Mouse (Mus musculus): ENCODE results near the gene Cdr2l.
"Not testable (repeated sequence)": the region's sequence is repeated elsewhere in the genome, so short reads cannot be mapped to it uniquely, and the experiment has no call there.

The Cdr2l gene

DNA sequence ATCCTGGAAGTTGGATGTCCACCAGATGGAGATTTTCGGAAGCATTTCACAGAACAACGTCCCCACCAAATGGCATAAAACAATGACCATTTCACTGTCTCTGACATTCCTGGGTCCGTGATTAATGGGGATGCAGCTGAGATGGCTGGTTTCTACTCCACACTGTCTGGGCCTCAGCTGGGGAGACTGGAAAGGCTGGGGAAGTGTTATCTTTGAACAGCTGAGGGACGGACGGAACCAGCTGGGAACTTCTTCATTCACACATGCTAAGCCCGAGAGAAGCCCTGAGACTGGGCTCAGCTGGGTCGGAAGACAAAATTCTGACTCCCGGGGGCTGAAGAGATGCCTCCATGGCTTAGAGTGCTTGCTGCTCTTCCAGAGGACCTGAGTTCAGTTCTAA lies 10.4 kb upstream of the Cdr2l start:
- no peak for DNase-seq (ENCODE audit: low spot score in 2 of 2)

GRCm38 (mm10) chr11:115372015-115372414 lies 9.7 kb upstream of the Cdr2l start:
- DNase-seq (ENCODE audit: low spot score in 2 of 2) = no peak

GRCm38 (mm10) chr11:115372737-115373136 lies 9.0 kb upstream of the Cdr2l start:
- no peak for DNase-seq (ENCODE audit: low spot score in 2 of 2)

- peak; percentile 51 to 79 for DNase-seq (ENCODE audit: low spot score in 2 of 2)
Measured at GRCm38 (mm10) chr11:115373805-115374694, 7.7 kb upstream of the Cdr2l start.

- DNase-seq (ENCODE audit: low spot score in 2 of 2) = no peak
Measured at GRCm38 (mm10) chr11:115374695-115375425, 6.9 kb upstream of the Cdr2l start.

DNA sequence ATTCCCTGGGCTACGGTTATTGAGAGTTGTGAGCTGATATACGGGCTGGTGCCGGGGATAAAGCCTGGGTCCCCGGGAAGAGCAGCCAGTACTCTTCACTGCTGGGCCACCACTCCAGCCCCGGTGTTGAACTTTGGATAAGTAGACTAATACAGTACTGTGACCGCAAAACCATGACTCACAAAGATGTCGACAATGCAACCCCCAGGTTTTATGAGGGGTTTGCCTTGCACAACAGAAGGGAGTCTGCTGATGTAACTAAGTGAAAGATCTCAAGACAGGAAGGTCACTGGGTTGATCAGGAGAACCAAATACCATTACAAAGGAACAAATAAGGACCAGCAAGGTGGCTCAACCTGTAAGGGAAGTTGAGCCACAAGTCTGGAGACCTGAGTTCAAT lies 5.0 kb upstream of the Cdr2l start:
- DNase-seq (ENCODE audit: low spot score in 2 of 2) = no peak

DNA sequence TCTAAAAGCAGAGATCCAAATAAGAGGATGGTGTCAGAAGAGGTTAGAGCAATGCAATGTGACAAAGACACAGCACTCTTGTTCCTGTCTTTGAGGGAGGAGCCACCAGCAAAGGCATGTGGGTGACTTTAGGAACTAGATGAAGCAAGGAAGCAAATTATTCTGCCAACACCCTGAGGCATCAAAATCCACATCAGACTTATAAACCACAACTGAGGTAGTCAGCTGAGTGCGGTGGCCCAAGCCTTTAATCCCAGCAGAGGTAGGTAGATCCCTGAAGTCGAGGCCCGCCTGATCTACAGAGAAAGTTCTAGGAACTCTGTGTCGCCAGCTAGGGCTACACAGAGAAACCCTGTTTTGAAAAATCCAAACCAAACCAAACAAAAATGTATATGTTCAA lies 4.5 kb upstream of the Cdr2l start:
- no peak for DNase-seq (ENCODE audit: low spot score in 2 of 2)

GRCm38 (mm10) chr11:115377854-115378253 lies 3.9 kb upstream of the Cdr2l start:
- no peak for DNase-seq (ENCODE audit: low spot score in 2 of 2)

- no peak for DNase-seq (ENCODE audit: low spot score in 2 of 2)
Measured at GRCm38 (mm10) chr11:115381276-115381675, 440 bp upstream of the Cdr2l start.

- DNase-seq (ENCODE audit: low spot score in 2 of 2) = no peak
Measured at GRCm38 (mm10) chr11:115382891-115383290, 1.2 kb downstream of the Cdr2l start.

DNA sequence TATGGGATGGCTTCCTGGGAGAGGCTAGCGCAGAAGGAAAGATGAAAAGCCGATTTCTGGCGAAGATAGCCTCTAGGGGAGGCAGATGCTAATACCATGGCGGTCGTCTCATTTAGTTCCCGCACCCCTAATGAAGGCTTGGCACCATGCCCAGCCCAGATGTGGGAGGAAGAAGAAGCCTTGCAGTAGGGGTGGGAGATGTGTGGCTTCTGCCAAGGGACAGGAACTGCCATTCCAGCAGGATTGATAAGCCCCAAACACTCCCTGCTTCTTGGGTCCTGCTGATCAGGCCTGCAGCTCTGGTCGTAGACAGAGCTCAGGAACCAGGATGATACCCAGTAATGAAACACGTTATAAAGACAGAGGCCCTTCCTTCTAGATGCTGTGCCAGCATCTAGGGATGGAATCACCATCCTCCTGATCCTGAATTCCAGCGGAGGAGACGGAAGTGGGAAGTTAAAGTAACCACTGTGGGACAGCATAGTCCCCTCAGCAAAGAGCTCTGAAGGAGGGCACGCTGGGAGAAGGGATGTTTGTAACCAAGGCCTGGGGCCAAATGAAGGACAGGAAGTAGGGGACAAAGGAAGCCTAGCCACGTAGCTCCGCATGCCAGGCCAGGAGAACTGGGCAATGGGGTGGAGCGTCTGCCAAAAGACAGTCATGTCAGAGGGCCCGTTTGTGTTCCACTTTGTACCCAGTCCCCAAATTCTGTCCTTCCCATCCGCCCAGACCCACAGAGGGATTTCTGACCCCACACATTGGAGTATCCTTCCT lies 2.2 kb downstream of the Cdr2l start:
- DNase-seq (ENCODE audit: low spot score in 2 of 2) = peak in 1 of 2 experiments; percentile 42

- no peak for DNase-seq (ENCODE audit: low spot score in 2 of 2)
Measured at GRCm38 (mm10) chr11:115384587-115384986, 2.9 kb downstream of the Cdr2l start.

GRCm38 (mm10) chr11:115386859-115387258 lies 5.1 kb downstream of the Cdr2l start:
- not testable (repeated sequence) for DNase-seq (ENCODE audit: low spot score in 2 of 2)

DNA sequence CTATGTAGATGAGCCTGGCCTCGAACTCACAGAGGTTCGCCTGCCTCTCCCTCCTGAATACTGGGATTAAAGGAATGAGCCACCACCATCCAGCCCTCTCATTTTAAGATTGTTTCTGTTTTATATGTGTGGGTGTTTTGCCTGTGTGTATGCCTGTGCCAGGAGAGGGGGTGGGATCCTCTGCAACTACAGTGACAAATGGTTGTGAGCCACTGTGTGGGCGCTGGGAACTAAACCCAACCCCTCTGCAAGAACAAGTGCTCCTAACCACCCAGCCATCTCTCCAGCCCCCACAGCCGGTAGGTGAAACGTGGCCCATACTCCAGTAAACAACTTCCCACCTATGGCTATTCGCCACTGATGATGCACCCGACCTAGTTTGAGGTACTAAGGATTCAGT lies 9.6 kb downstream of the Cdr2l start:
- DNase-seq (ENCODE audit: low spot score in 2 of 2) = no peak

DNA sequence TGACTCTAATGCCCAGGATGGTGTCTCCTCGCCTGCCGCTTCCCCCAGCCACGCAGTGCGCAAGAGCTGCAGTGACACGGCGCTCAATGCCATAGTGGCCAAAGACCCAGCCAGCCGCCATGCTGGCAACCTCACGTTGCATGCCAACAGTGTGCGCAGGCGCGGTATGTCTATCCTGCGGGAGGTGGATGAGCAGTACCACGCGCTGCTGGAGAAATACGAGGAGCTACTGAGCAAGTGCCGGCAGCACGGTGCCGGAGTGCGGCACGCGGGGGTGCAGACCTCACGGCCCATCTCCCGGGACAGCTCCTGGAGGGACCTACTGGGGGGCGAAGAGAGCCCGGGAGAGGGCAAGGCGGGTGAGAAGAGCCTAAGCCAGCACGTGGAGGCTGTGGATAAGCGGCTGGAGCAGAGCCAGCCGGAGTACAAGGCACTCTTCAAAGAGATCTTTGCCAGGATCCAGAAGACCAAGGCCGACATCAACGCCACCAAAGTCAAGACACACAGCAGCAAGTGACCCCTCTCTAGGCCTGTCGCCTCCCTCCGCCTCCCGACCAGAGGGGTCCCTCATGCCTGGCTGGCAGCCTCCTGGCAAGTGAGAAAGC lies 12.1 kb downstream of the Cdr2l start:
- no peak for DNase-seq (ENCODE audit: low spot score in 2 of 2)

GRCm38 (mm10) chr11:115398085-115398484 lies 16.4 kb downstream of the Cdr2l start:
- no peak for DNase-seq (ENCODE audit: low spot score in 2 of 2)

- no peak for DNase-seq (ENCODE audit: low spot score in 2 of 2)
Measured at GRCm38 (mm10) chr11:115400126-115400525, 18.4 kb downstream of the Cdr2l start.

GRCm38 (mm10) chr11:115400630-115401391 lies 19.1 kb downstream of the Cdr2l start:
- DNase-seq (ENCODE audit: low spot score in 2 of 2) = peak in 1 of 2 experiments; percentile 55

GRCm38 (mm10) chr11:115403338-115404124 lies 21.8 kb downstream of the Cdr2l start, which contains the start of gene Mrpl58:
Gene Mrpl58, plus strand, starts transcription at chr11:115403752.
- DNase-seq (ENCODE audit: low spot score in 2 of 2) = peak; percentile 67 to 85

DNA sequence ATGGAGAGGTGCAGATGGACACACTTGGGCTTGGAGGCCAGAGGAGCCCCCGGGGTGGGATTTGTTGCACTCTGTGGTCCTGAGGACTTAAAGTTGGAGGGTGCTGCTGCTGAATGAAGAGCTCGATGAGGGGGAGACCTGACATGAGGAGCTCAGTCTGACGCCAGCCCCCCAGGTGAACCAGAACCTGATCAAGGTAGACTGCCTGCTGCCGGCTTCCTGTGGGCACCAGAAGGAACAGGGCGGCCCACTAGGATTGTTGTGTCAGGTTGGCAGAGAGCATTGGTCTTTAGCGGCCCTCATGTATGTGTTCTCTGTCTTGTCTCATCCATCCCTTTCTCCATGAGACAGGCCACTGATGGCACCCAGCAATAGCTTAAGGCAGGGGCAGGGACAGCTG lies 24.0 kb downstream of the Cdr2l start:
- DNase-seq (ENCODE audit: low spot score in 2 of 2) = no peak
